Mouse (Mus musculus) gonadal fat pad, adult 2 months (tissue): ENCODE results near the gene Gfpt1. TPM values are rescaled to one million over a fixed set of nuclear protein-coding genes. Genes with fewer than 3 reads are reported as not detected.
"Not testable (repeated sequence)": the region's sequence is repeated elsewhere in the genome, so short reads cannot be mapped to it uniquely, and the experiment has no call there.

Experiments
- DNase-seq: peaks from one replicate; pipeline ENCODE4 v3.0.0-alpha.2; 2012; ENCODE audit warnings: low read depth
- polyA plus RNA-seq: library from polyadenylated mRNA; depleted of rRNA; stranded (reverse); fragments of >200 nt; gene quantifications from 2 replicates; pipeline ENCODE4 v1.2.3, GENCODE M21; 2012; rRNA removed

Gfpt1 gene
- 20.4 and 24.1 TPM in 2 replicates for polyA plus RNA-seq

DNA sequence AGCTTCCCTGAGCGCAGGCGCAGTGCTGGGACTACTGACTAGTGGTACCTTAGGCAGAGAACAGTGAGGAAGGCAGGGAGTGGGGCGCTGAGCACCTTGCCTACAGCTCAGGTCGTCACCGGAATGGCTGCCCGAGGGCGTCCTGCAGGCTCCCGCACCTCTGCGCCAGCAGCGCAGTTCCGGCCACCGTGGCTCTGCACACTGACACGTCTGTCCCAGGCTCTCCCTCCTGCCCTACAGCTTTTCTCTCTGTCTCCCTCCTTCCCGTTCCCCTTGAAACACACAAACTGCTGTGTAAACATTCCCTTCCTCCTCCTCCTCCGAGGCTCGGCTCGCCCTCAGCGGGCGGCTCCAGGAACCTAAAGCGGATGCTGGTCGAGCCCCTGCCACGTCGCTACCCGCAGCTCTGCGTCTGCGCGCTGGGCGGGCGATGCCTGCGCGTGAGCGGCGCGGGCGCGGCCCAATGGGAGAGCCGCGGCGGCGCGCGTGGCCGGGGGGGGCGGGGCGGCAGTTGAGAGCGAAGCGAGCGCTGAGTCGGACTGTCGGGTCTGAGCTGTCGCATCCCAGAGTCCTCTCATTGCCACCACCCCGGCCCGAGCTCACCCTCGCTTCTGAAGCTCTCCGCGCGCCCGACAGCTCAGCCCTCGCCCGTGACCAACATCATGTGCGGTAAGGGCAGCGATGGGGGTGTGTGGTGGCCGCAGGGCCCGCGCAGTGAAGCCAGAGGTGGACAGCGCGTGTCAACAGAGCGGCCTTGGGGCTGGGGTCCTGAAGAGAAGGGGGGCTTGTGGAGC is at the start of gene Gfpt1:
TSS of gene Gfpt1 (plus strand) at position 510 of the 794 bp plus-strand sequence.
- DNase-seq, result no peak

GRCm38 (mm10) chr6:86994254-86994653 is 48.4 kb upstream of the Gfpt1 start:
- DNase-seq, result no peak

DNA sequence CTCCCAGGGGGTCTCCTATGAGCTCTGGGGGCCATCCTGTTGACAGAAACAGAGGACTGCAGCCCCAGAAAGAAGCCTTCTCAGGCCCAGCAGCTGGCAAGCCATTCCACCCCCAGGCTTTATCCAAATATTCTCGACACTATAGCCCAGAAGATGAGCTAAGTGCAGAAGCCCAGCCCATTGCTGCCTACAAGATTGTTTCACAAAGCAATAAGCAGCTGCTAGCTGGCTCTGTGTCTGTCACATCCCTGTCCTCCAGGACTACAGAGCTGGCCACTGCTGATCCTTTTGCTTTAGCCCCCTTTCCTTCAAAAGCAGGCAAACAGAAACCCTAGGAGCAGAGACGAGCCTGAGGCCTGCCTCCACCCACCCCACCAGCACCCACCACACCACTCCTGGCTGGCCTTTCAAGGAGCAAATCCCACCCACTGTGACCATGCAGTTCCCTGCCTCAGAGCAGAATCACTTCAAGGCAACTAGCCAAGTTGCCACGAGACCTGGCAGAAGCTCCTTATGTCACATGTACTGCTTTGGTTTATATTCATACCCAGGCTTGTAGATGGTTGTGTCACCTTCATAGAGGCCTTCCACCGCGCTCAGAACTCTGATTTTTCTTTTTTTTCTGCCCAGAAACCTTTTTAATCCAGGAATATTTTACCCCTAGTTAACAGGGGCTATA is 45.9 kb upstream of the Gfpt1 start:
- DNase-seq, result no peak

GRCm38 (mm10) chr6:86997360-86997759 is 45.3 kb upstream of the Gfpt1 start:
- DNase-seq, result no peak

DNA sequence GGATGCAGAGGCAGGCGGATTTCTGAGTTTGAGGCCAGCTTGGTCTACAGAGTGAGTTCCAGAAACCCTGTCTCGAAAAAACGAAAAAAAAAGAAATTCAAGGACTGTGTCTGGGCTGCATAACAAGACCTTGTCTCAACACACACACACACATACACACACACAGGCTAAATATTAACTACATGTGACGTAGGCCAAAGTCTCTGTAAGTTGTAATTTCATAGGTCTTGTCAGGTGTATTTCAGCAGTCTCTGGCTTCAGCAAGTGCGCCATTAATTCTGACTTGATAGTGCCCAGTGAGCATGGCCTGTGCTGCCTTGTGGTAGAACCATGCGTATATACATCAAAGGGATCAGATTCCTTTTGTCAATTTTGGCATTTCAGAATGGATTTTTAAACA is 40.7 kb upstream of the Gfpt1 start:
- DNase-seq, result no peak

- DNase-seq, result no peak
These were observed 40.1 kb upstream of the Gfpt1 start for GRCm38 (mm10) chr6:87002521-87003055.

DNA sequence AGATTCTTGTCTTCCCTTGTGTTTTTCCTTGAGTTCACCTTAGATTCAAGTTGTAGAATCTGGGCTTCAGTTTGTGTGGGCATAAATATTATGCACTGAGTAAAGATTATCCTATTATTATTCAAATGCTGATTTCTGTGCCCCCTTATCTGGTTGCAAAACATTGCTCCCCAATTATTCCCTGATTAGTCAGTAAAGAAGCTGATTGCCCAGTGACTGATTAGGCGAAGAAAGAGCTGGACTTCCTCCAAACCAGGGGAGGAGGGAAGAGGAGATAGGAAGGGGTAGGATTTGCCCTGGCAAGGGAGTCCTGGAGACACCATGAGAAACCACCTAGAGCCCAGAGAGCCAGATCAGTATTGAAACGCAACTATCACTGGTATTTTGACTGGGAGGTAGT is 38.5 kb upstream of the Gfpt1 start:
- DNase-seq, result no peak

- no peak for DNase-seq
These were observed 37.1 kb upstream of the Gfpt1 start for GRCm38 (mm10) chr6:87005577-87005976.

DNA sequence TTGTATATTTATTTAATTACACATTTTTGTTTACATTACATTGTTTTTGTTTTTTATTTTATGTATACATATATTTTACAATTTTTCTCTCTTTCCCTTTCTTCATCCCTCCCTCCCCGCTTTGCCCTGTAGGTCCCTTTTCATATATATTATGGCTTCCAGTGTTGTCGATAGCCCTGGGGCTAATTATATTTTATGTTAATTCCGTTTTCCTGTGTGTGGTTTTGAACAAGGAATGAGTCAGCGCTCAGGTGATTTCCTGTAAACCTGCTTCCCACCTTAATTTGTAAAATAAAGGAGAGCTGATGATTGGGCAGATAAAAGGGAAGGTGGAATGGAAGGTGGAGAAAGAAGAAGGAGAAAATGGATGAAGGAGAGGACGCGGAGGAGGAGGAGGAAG is 33.8 kb upstream of the Gfpt1 start, which contains the start of gene Nfu1:
TSS of gene Nfu1 (plus strand) at position 350 of the 400 bp plus-strand sequence.
- no peak for DNase-seq

DNA sequence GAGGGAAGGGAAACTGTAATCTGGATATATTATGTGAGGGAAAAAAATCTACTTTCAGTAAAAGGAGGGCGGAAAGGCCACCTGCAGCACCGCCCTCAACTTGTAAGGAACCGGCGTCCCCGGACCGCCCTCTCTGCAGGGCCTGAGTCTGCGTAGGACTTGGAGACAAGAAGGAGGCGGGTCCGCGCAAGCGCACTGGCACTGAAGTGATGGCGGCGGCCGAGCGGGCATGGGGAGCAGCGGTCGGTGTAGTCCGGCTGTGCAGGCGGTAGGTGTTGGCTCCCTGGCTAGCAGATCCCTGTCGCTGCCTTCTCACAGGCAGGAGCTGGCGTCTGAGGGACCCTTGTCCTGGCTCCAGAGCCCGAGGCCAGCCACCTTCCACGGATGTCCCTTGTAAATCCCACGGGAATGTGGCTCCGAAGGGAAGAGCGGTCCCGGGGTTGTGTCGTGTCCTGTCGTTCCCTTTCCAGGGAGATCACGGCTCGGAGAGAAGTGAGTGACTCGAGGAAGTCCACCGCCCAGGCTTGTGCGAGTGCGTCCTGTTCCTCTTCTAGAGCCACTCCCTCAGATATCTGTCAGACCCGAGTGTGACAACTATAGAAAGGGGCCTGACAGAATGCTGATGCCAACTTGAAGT is 32.8 kb upstream of the Gfpt1 start:
- peak; percentile 37 for DNase-seq

DNA sequence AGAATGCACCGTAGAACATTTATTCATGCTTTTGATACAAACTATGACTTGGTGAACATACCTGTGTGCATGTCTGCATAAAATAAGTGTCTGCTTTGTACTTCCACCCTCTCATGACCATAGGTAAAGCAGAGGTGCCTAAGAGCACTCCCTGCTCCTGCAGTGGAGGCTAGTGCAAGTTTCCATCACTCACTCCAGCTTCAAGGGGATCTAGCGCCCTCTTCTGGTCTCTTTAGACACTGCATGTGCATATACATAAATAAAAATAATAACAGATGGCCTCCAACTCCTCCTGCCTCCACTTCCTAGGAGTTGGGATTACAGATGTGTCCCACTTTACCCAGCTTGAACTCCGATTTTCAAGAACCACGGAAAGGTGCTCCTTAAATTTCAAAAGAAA is 25.7 kb upstream of the Gfpt1 start:
- no peak for DNase-seq

DNA sequence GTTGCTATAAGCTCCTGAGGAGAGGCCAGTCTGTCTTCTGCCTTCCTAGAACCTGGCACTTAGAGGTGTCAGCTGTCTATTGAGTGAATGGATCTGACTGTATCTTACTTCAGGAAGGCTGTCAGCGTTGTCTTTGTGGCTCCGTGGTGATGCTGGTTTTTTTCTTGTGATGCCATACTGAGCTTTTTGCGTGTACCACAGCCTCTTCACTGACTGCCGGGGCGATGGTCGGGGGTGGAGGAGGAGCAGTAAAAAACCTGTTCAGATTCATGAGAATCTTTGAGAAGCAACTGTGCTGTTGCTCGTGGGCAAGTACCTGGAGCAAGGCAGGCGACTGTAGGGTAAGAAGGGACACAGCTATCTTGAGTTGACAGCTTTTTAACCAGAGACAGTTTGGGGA is 23.8 kb upstream of the Gfpt1 start:
- no peak for DNase-seq

DNA sequence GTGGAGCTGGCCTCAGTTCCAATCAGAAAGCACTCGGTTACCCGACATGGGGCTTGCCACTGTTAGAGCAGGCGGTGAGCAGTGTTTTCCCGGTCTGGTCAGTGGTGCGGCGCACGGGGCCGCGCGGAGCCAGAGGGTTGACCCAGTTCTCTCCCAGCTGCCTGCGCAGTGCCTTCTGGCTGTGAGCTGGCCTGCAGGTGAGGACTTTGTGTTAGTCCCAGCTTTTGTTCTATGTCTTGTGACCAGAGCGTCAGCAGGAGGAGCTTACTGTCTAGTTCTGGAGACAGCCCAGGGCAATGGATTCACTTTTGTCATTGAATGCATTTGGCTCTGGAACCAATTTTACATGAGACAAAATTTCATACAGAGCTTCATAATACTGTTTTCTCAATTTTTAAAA is 20.9 kb upstream of the Gfpt1 start:
- no peak for DNase-seq

GRCm38 (mm10) chr6:87026980-87027379 is 15.7 kb upstream of the Gfpt1 start:
- peak; percentile 70 for DNase-seq

DNA sequence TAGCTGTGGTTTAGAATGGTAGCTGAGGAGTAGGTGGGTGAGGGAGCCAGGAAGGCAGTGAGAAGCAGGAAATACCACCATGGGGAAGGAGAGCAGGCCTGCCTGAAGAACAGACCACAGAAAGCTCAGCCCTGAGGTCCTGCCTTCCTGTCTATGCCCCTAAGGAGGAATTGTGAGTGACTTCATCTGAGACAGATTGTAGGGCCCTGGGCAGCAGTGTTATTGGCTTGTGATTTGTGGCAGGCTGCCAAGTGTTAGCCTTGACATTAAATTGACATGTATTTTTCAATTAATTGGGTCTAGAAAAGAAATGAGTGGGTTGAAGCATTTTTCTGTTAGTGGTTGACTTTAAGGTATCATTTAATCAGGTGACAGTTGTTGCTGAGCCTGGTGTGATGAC is 13.8 kb upstream of the Gfpt1 start:
- no peak for DNase-seq

- not testable (repeated sequence) for DNase-seq
These were observed 11.3 kb upstream of the Gfpt1 start for GRCm38 (mm10) chr6:87031310-87031709.

DNA sequence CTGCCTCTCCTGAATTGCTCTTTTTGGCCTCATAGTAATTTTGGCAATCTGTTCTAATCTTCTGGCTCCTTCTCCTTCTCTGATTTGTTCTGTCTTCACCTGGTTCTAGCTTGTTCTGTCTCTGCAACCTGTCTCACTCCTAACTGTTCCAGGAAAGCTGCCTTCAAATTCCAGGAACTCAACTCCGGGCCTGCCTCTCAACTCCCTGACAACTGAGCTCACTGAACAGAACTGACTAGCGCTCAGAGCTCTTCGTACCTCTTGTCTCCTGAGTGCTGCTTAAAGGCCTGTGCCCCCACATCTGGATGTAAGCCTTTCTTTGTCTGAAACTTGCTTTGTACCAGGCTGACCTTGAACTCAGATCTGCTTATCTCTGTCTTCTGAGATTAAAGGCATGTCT is 10.2 kb upstream of the Gfpt1 start:
- no peak for DNase-seq

GRCm38 (mm10) chr6:87034395-87034794 is 8.3 kb upstream of the Gfpt1 start:
- DNase-seq, result peak; percentile 14

DNA sequence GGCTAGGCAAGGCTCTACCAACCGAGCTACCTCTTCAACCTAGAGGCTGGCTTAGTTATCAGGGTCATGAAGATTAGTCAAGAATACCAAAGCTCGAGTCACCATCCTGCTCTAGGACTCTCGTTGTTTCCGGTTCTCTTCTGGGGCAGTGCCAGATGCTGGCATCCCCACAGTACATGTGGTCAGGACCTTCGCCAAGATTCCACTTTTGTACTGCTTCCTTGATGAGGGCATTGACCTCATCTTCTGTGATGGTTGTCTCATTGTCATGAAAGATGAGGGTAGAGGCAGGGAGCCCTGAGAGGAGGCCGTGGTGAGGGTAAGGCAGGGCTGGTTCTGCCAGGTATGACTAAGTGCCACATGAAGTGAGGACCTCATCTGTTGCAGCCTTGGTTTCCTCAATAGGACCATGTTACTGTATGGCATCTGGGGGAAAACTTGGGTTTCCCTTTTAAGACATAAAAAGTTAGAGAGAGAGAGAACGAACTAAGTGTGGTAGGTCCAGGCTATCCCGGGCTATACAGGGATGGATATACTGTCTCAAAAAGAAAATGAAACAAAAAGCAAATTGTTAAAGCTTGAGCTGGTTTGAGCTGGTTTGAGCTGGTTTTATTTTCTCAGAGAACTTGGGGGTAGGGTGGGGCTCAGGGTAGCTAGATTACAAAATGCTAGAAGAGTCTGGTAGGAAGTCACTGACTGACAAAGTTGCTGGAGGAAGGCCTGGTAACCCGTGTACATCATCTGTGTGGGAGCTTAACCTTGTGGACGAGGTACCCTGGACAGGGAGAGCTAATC is 4.6 kb upstream of the Gfpt1 start:
- no peak for DNase-seq

GRCm38 (mm10) chr6:87039161-87039560 is 3.5 kb upstream of the Gfpt1 start:
- DNase-seq, result no peak

GRCm38 (mm10) chr6:87040971-87041370 is 1.7 kb upstream of the Gfpt1 start:
- DNase-seq, result no peak

DNA sequence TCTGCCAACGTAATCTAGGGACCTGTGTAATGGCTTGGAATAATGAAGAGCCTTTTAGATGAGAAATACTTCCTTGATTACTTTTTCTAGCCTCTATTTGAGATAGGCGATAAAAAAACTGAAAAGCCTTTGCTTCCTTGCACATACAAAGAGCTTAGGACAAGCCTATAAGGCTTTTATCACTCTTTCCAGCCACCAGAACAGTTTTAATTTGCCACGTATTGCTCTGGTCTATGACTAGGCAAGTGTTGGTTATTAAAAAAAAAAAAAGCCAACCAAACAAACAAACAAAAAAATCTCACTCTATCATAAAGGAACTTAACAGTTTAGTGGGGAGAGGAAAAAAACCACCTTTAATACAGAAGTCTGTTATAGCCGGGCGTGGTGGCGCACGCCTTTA is 1.2 kb upstream of the Gfpt1 start:
- DNase-seq, result no peak
